Mouse (Mus musculus) lung, postnatal 25 days (tissue): ENCODE results near the gene Pcdh18.

Source experiments
- DNase-seq: peaks from one replicate; pipeline ENCODE4 v3.0.0; 2022; ENCODE audit warnings: low spot score

The Pcdh18 gene

GRCm38 (mm10) chr3:49756870-49757625 is at the start of gene Pcdh18:
Gene Pcdh18, minus strand, starts transcription at chr3:49757325.
- peak; percentile 75 for DNase-seq

GRCm38 (mm10) chr3:49806823-49807222 is 49.7 kb upstream of the Pcdh18 start:
- DNase-seq = no peak

- no peak for DNase-seq
Observed at GRCm38 (mm10) chr3:49805511-49805910, 48.4 kb upstream of the Pcdh18 start.

GRCm38 (mm10) chr3:49788296-49788695 is 31.2 kb upstream of the Pcdh18 start:
- no peak for DNase-seq

GRCm38 (mm10) chr3:49787719-49788118 is 30.6 kb upstream of the Pcdh18 start:
- DNase-seq = no peak

- no peak for DNase-seq
Observed at GRCm38 (mm10) chr3:49768992-49769738, 12.0 kb upstream of the Pcdh18 start.

- DNase-seq = no peak
Observed at GRCm38 (mm10) chr3:49762711-49763110, 5.6 kb upstream of the Pcdh18 start.

- no peak for DNase-seq
Observed at GRCm38 (mm10) chr3:49761971-49762370, 4.8 kb upstream of the Pcdh18 start.

GRCm38 (mm10) chr3:49757626-49758019 is 498 bp upstream of the Pcdh18 start:
- DNase-seq = no peak

GRCm38 (mm10) chr3:49755986-49756845 is 909 bp downstream of the Pcdh18 start:
- peak; percentile 31 for DNase-seq

- no peak for DNase-seq
Observed at GRCm38 (mm10) chr3:49752766-49753165, 4.4 kb downstream of the Pcdh18 start.

- no peak for DNase-seq
Observed at GRCm38 (mm10) chr3:49749491-49750284, 7.4 kb downstream of the Pcdh18 start.

- DNase-seq = no peak
Observed at GRCm38 (mm10) chr3:49748054-49748453, 9.1 kb downstream of the Pcdh18 start.

- no peak for DNase-seq
Observed at GRCm38 (mm10) chr3:49739061-49739460, 18.1 kb downstream of the Pcdh18 start.

GRCm38 (mm10) chr3:49738531-49738930 is 18.6 kb downstream of the Pcdh18 start:
- DNase-seq = no peak

GRCm38 (mm10) chr3:49706503-49706902 is 50.6 kb downstream of the Pcdh18 start:
- no peak for DNase-seq

- DNase-seq = no peak
Observed at GRCm38 (mm10) chr3:49699951-49700350, 57.2 kb downstream of the Pcdh18 start.
